Mouse (Mus musculus) C2C12 (cell line): ENCODE results near the gene Phactr1. TPM values are rescaled to one million over a fixed set of nuclear protein-coding genes. Genes with fewer than 3 reads are reported as not detected.

Experiments used
- H3K27me3 ChIP-seq: one replicate; pipeline ENCODE4 v1.6.1; 2011; ENCODE audit not compliant: control insufficient read depth, insufficient read depth, insufficient read length
- H3K36me3 ChIP-seq: one replicate; pipeline ENCODE4 v1.6.1; 2011; ENCODE audit not compliant: control insufficient read depth, insufficient read depth
- H3K4me3 ChIP-seq: one replicate; pipeline ENCODE4 v1.5.1; 2011; ENCODE audit warnings: mild to moderate bottlenecking, control low read depth; ENCODE audit not compliant: poor library complexity, insufficient read depth, severe bottlenecking
- H3K79me2 ChIP-seq: one replicate; pipeline ENCODE4 v1.6.1; 2011; ENCODE audit not compliant: control insufficient read depth, insufficient read depth
- H3K79me3 ChIP-seq: one replicate; pipeline ENCODE4 v1.6.1; 2011; ENCODE audit warnings: low read depth, control low read depth
- H3ac ChIP-seq: one replicate; pipeline ENCODE3; 2011; ENCODE audit warnings: low read depth; ENCODE audit not compliant: control insufficient read depth, insufficient read length
- CEBPB ChIP-seq: IDR thresholded peaks from one replicate; pipeline ENCODE4 v1.6.1; 2011; ENCODE audit warnings: low read depth, mild to moderate bottlenecking, control low read depth, moderate library complexity
- CTCF ChIP-seq: IDR thresholded peaks from one replicate; pipeline ENCODE4 v1.5.1; 2011; ENCODE audit not compliant: control insufficient read depth, insufficient read depth, insufficient read length
- FOSL1 ChIP-seq: IDR thresholded peaks from one replicate; pipeline ENCODE4 v1.8.0; 2011; ENCODE audit warnings: mild to moderate bottlenecking, low read length; ENCODE audit not compliant: poor library complexity, insufficient read depth, severe bottlenecking
- MAX ChIP-seq: IDR thresholded peaks from one replicate; pipeline ENCODE4 v1.6.1; 2011; ENCODE audit warnings: mild to moderate bottlenecking, control low read depth
- MYOD1 ChIP-seq: IDR thresholded peaks from one replicate; pipeline ENCODE4 v1.6.1; 2011; ENCODE audit warnings: low read depth; ENCODE audit not compliant: control insufficient read depth, insufficient read length
- MYOG ChIP-seq: IDR thresholded peaks from one replicate; pipeline ENCODE4 v1.6.1; 2011; ENCODE audit not compliant: control insufficient read depth, insufficient read length; ENCODE audit errors: extremely low read depth
- USF1 ChIP-seq: IDR thresholded peaks from one replicate; pipeline ENCODE4 v1.6.1; 2011; ENCODE audit warnings: low read depth, mild to moderate bottlenecking, control low read depth, moderate library complexity
- polyA plus RNA-seq: library from polyadenylated mRNA; unstranded; fragments of >200 nt; fragmentation: generic; extraction: Trizol; gene quantifications from one replicate; pipeline ENCODE4 v1.2.1, GENCODE M21; 2012; ENCODE audit warnings: missing spikeins

Gene Phactr1
- polyA plus RNA-seq, 1 experiment, result 0.05 TPM

DNA sequence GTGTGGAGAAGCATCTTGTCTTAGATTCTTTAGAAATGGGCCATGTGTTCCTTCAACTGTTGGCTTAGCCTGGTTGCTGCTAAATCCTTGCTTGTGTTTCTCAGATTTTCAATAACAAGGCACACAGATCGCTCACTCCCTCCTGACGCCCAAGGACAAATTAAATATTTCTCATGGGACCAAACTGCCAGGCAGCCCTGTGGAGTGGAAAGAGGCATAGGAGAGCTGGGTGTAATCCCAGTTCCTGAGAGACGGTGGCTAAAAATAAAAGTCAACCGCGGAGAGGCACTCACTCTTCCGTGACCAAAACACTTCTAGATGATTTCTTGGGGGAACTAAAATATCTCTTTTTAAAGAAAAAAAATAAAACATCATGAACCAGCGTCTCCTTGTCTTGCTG lies 143.5 kb downstream of the Phactr1 start:
- no peaks in the 10 kb centered on the region for H3K79me2 ChIP-seq
- no peaks in the 10 kb centered on the region for H3K27me3 ChIP-seq
- TF ChIP-seq CEBPB, result no peak
- TF ChIP-seq FOSL1, result no peak
- no peak for TF ChIP-seq MYOD1
- TF ChIP-seq CTCF, result no peak
- no peak for TF ChIP-seq MAX
- TF ChIP-seq USF1, result no peak
- no peak for TF ChIP-seq MYOG
- no peak overlapping the region for H3K4me3 ChIP-seq
- no peaks in the 10 kb centered on the region for H3K79me3 ChIP-seq
- H3K36me3 ChIP-seq, result no peaks in the 10 kb centered on the region
- no peak overlapping the region for H3ac ChIP-seq

DNA sequence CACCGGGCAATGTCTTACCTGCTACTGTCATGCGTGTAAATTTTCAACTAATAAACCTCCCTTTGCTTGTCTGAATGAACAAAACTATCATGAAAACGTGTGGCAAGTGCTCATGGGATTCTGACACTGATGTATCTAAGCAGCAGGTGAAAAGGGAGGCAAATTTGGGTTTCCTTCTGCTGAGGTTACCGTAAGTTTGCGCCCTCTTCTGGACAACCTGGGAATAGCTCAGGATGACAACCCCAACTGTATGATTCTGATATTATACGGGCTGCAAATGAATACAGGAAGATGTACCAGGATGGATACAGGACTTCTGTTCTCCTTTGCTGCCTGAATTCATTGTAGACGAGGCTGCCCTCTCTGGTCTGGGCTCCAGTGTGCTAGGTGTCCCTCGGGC lies 146.2 kb downstream of the Phactr1 start:
- TF ChIP-seq CTCF (no peak), FOSL1 (no peak), USF1 (no peak), MAX (no peak), MYOG (no peak), CEBPB (no peak), MYOD1 (no peak)
- no peaks in the 10 kb centered on the region for H3K79me3 ChIP-seq

DNA sequence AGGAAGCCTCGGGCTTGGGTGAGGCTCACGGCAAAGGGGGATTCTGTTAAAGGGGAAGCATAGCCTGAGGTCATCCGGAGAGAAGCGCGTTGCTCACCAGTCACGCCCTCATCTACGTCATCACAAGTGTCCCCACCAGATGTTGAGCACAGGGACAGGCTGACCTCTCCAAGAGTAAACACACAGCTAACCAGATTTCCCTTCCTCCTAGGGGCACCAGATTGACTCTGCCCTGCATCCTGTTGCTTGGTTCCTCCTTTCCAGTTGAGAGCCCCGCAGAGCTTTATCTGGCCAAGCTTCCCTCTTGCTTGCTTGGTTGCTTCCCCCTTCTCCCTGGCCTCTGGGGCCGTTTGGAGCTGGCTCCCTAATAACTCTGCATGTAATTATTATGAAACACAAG lies 148.6 kb downstream of the Phactr1 start:
- H3K36me3 ChIP-seq, result no peaks in the 10 kb centered on the region
- H3K79me3 ChIP-seq, result no peaks in the 10 kb centered on the region
- H3K4me3 ChIP-seq, result no peak overlapping the region
- no peaks in the 10 kb centered on the region for H3K27me3 ChIP-seq
- no peaks in the 10 kb centered on the region for H3K79me2 ChIP-seq
- TF ChIP-seq USF1 (no peak), MYOD1 (no peak), MAX (no peak), CEBPB (no peak), MYOG (no peak), CTCF (no peak), FOSL1 (no peak)
- H3ac ChIP-seq, result no peak overlapping the region

More for the DNA sequence above, 146.2 kb downstream of the Phactr1 start:
- H3K79me2 ChIP-seq, result no peaks in the 10 kb centered on the region
- H3K4me3 ChIP-seq, result no peak overlapping the region
- no peak overlapping the region for H3ac ChIP-seq
- H3K27me3 ChIP-seq, result no peaks in the 10 kb centered on the region
- H3K36me3 ChIP-seq, result no peaks in the 10 kb centered on the region

GRCm38 (mm10) chr13:42835441-42835840 lies 155.0 kb downstream of the Phactr1 start:
- Histone ChIP-seq H3K36me3 (no peaks in the 10 kb centered on the region), H3K27me3 (peaks cover 9% of the 10 kb centered on the region), H3ac (no peak overlapping the region), H3K4me3 (no peak overlapping the region), H3K79me3 (no peaks in the 10 kb centered on the region), H3K79me2 (no peaks in the 10 kb centered on the region)
- no peak for TF ChIP-seq MYOD1

- no peak overlapping the region for H3ac ChIP-seq
- peaks cover 9% of the 10 kb centered on the region for H3K27me3 ChIP-seq
- H3K79me2 ChIP-seq, result no peaks in the 10 kb centered on the region
- TF ChIP-seq CEBPB (no peak), USF1 (no peak), MAX (no peak), MYOD1 (no peak), CTCF (no peak), MYOG (no peak), FOSL1 (no peak)
- no peaks in the 10 kb centered on the region for H3K79me3 ChIP-seq
- H3K4me3 ChIP-seq, result no peak overlapping the region
- no peaks in the 10 kb centered on the region for H3K36me3 ChIP-seq
These were observed 158.9 kb downstream of the Phactr1 start for GRCm38 (mm10) chr13:42839358-42839757.

GRCm38 (mm10) chr13:42852086-42852485 lies 171.7 kb downstream of the Phactr1 start:
- TF ChIP-seq USF1, result no peak
- TF ChIP-seq CTCF, result no peak
- no peak for TF ChIP-seq MYOG
- no peaks in the 10 kb centered on the region for H3K79me2 ChIP-seq
- no peaks in the 10 kb centered on the region for H3K27me3 ChIP-seq
- no peak overlapping the region for H3ac ChIP-seq
- H3K4me3 ChIP-seq, result no peak overlapping the region
- no peaks in the 10 kb centered on the region for H3K79me3 ChIP-seq
- H3K36me3 ChIP-seq, result no peaks in the 10 kb centered on the region
